Mouse (Mus musculus) frontal cortex, postnatal 10 days (tissue): ENCODE measurements around the gene Gipc3.

ENCODE experiments used
- DNase-seq, 2 experiments: peaks; one replicate each; pipeline ENCODE4 v3.0.0; 2022; ENCODE audit warnings: low spot score in 2 of 2, mixed read lengths in 1 of 2

The Gipc3 gene

DNA sequence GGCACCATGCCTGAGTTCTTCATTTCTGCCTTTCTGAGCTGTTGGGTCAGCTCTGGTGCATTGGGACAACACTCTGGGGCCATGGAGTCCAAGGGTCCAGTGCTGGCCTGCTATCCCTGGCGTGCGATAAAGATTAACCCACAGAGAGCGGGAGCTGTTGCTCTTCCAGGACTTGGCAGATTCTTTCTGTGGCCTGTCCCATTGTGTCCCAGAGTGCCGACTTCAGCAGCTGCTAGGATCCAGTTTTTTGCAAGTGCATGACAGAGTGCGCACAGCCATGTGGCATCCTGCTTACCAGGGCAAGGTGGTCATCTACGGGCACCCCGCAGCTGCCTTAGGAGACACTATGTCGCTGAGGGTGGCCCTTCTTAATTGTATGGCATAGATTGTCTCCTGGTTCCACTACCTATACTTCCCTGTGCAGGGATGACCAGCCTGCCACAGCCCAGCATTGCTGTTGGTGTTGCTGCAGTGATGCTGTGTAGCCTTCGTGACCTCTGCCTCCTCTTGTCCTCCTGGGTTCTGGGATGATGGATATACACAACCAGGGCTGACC is 42.6 kb downstream of the Gipc3 start:
- no peak for DNase-seq

DNA sequence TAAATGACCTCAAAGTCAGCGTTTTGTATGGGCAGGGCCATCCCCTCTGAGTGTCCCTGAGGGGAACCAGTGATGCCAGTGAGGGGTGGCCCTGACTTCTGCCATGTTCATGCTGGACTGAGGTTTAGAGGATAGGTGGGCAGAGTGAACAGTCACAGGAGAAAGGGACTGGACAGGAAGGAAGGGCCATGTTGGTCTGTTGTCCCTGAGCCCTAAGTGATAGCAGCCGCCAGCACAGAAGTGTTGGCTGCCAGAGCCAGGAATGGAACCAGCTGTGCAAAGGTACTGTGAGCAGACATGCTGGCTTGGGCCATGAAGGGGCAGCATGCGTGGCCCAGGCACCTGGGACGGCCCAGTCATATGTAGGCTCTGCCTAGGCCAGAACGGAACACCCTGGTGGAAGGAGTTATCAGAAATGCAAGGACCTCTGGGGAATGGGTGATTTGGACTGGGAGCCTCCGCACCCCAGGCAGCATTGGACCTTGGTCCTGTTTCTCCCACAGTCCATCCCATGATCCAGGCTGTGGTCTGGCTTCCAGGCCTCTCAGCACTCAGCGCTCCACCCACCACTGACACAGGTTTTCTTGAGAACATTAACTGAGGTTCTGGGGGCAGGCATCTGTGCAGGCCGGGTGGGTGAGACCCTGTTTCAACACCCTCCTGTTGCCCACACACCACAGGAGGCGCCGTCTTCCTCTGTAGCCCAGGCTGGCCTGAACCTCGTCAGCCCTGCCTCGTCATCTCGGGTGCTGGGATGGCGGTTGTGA is 43.3 kb downstream of the Gipc3 start:
- no peak for DNase-seq

DNA sequence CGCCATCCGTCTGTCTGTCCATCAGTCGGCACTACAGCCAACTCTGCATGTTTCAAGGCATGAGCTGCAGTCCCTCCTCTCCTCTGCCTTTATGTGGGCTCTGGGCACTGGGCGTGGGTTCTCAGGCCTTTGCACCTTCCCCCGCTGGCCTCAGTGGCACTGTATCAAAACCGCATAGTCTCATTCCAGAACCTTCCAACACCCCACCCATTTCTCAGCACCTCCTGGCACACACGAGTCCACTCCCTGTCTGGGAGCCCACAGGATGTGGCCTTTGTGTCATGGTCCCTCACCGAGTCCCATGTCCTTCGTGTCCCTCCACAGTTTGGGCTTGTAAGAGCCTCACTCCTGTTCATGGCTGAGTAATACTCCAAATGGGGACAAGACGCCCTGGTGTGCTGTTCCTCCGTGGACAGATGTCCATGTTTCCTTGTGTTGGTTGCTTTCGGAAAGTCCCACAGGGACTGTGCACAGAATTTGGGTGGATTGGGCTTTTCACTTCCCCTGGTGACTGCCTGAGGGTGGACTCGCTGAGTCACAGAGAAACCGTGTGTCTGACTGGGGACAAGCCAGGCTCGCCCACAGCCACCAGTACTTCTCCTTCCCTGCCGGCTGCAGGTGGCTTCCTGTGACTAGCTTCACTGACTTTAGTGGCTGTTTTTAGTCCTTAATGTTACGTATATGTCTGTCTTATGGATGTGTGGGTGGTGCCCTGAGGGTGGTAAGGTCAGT is 44.5 kb downstream of the Gipc3 start:
- peak in 1 of 2 experiments; percentile 21 for DNase-seq

DNA sequence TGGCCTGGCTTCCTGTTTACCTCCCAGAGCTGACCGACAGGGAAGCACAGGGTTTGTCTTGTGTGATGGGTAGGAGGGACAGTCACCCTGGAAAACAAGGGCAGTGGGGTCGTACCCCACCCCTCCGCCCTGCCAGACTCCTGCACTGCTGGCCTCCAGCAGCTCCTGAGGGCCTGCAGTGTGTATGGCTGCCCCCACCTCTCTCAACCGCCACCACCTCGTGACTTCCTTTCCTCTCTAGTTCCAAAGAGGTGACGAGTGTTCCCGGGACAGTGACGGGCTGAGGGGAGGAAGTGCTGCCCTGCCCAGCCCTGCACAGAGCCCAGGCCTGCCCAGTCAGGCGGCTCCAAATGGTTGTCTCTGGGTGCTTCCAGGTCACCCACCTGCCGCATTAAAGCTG is 45.2 kb downstream of the Gipc3 start:
- DNase-seq, result no peak

DNA sequence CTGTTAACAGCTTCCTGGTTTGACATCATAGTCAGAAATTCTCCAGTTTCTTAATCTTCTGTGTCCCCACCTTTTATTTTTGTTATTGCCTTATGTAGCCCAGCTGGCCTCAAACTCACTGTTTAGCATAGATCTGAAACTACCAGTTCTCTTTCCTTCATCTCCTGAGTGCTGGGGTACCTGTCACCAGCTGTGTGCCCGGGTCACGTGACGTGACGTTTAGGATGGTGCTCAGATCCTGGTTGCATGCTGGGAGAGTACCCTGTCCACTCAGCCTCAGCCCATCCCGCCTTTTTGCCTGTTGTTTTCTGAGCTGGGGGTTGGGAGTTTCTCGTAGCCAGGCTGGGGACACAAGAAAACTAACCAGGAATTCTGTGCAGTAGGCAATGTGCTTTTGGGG is 45.8 kb downstream of the Gipc3 start:
- no peak for DNase-seq

DNA sequence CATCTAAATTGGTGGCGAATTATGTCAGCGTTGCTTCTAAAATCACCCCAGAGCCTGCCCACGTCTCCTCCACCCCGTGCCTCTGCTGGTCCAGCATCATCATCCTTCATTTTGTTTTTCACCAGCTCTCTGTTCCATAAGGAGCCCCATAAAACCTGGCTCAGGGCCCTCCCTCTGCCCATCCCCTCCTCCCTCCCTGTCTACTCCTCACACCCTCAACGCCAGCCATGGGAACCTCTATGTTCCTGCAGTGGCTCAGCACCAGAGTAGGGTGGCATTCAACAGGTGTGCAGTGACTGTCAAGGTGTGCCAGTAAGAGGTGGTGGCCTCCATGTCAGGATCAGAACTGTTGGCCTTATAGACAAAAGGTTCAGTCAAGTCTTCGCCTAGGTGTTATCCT is 47.9 kb downstream of the Gipc3 start:
- no peak for DNase-seq

DNA sequence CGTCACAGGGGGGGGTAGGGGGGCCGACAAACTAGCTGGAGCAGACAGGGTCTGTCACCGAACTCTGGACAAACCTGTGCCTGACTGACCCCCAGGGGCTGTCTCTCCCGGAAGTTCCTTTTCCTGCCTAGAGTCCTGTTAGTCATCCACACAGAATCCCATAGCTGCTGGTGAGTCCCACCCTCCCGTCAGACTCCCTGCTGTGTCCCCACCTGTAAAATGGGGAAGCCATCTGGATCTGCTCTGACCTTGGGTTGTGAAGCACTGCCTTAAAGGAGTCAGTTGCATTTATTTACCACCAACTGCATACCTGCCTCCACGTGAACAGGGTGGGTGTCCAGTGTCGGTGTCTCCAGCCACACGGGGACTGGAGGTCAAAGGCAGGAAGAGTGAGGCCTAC is 48.6 kb downstream of the Gipc3 start:
- no peak for DNase-seq

DNA sequence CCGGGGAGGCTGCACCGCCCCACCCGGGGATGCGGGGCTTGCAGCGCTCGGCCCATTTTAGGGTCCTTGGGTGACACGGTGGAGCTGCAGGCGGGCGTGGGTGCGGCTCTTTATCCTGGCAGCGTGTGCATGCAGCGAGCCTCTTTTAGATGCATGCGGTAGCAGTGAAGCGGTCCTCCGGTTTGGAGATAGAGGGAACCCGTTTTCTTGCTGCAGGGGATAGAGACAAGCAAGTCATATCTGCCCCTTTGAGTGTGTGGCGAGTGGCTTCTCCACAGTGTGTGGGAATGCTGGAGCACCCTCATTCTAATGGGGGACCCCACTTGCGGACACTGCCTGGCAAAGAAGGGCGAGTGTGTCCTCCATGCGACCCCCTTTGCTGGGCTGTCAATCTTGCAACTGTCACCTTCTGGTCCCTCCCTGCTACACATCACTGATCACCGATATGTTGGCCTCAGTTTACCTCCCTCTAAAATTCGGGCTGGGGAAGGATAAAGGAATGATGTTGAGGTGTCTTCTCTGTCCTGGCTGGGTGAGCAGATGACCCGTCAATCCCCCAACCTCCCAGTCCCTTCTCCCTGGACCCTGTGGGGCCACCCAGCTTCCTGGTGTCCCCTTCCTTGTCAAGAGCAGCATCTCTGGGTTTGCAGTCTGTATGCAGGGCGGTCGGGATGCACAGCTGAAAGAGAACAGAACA is 49.6 kb downstream of the Gipc3 start:
- no peak for DNase-seq

DNA sequence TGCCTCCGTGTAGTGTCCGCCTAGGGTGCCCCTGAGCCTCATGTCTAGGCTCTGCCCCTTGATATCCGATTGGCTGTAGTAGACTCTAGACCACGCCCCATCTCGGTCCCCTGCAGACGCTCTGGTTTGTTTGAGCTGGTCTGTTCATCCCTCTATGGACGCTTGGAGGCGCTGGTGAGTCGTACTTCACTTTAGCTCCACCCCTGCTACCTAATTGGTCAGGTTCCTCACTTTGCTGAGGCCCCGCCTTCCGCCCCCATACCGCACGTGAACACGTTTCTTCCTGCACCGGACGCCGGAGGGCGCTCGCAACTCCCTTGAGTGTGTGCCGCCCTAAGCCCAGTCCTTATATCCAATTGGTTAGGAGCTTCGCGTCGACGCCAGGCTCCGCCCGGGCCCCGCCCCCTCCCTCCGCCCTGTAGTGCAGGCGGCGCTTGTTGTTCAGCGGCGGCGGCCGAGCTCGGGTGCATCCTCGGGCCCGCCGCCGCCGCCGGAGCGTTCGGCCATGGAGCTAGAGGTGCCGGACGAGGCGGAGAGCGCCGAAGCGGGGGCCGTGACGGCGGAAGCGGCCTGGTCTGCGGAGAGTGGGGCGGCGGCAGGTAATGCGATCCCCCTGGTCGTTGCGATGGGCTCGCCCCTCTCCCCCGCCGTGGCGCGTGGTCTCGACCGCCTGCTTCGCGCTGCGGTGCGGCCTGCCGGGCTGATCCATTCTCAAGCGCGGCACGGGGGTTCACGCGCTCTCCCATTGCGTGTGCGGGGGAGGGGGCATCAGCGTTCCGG is 50.3 kb downstream of the Gipc3 start, which contains the start of gene Pip5k1c:
Gene Pip5k1c (plus strand): TSS at position 410 of the 780 bp plus-strand sequence.
- peak; percentile 100 for DNase-seq

DNA sequence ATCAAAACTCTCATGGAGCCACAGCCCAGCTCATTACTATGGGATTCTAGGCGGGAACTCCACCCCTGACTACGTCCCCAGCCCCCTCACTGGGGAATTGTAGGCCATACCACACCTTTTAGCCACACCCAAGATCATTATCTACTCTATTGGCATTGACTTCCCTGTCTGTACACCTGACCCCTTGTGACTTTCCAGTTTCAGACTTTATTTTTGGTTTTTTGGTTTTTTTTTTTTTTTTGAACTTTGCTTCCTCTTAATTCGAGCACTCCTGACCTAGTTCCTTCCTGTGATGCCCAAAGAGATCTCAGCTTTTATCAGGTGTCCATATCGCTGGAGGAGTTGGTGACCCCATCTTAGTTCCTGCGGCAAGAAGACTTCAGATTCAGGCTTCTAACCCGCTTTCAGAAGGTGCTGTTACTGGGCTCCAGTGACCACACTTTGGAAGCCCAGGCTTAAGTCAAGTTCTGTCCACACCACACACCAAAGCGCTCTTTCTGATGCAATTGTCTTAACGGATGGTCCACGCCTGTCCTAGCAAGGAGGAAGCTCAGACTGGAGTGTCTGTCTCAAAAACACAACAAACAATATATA is 51.5 kb downstream of the Gipc3 start, which contains the start of gene Tjp3:
Gene Tjp3 (minus strand): TSS at position 71 of the 594 bp plus-strand sequence.
- no peak for DNase-seq

DNA sequence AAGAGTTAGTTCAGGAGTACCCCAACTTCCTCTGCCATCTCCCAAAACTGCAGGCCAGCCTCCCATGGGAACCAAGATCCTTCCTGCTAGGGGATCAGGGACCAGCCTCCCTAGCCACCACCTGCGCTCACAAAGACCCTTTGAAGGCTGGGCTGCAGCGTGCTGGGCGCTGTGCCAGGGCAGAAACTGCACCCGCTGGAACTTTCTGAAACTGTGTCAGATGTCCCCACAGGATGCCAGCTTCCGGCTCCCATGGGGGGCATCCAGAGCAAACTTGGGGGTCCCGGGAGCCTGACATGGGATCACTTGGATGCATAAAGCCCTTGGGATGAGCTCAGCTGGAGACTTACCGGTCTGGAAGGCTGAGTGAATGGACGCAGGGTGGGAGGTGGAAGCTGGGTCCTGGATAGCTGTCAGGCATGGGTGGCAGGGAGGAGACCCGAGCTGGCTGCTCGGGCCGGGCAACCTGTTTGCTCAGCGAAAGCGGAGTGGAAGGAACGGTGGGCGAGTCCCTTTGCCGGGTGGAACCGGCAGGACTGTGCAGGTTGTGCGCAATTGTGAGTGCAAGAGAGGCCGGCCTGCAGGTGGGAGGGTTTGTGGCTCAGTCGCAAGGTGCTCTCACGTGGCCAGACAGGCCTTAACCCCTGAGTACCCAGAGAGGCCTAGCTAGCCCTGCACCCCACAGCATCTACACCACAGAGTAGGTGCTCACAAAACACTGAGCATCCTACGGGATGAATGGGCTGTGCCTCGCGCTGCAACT is 52.2 kb downstream of the Gipc3 start:
- peak in 1 of 2 experiments; percentile 29 for DNase-seq

DNA sequence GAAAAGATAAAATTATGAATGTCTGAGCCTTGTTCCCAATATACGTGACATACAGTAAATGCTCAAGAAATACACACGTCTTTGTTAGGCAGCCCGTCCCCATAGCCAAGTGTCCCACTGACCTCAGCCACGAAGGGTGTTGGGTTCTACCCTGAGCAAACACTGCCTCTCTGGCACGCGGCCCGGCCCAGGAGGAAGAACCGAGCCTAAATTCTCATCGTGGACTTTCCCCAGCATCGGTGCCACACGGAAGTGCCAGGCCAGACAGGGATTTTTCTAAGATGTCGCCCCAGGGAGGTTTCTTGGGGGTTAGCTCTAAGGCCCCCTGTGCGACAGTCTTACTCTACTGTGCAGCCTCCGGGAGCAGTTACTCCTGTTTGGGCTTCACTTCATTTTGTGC is 53.3 kb downstream of the Gipc3 start:
- no peak for DNase-seq

DNA sequence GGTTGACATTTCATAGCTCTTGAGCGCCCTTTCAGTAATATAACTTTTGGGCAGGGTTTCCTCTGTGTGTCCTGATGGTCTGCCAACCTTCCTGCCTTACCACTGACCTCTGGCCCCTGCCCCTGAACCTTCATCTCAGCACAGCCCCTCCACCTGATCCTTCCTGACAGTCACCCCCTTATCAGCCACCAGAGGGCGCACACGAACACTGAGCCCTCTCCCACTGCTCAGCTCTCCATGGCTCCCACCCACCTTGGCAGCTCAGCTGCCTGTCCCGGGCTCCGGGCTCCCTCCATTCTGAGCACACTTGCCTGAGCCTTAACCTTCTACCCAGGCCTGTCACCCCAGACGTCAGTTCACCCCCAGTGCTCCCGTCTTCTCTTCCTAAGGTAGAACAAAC is 53.8 kb downstream of the Gipc3 start:
- DNase-seq, result peak in 1 of 2 experiments; percentile 64

DNA sequence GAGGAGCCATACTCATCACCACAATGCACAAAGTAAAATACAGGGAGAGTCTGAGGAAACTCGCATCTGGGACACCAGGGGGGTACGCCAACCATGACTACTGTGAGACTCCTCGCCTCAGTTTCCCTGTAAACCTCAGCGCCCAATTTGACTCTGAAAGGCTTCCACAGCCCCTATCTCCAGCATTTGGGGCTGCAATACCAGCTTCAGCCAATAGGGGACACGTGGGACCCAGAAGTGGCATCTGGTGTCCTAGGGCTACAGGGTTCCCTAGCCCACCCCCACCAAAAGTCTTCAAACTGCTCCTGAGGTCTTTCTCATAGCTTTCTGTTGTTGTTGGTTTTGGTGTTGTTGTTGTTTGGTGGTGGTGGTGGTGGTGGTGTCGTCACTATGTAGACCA is 54.5 kb downstream of the Gipc3 start:
- peak in 1 of 2 experiments; percentile 15 for DNase-seq

DNA sequence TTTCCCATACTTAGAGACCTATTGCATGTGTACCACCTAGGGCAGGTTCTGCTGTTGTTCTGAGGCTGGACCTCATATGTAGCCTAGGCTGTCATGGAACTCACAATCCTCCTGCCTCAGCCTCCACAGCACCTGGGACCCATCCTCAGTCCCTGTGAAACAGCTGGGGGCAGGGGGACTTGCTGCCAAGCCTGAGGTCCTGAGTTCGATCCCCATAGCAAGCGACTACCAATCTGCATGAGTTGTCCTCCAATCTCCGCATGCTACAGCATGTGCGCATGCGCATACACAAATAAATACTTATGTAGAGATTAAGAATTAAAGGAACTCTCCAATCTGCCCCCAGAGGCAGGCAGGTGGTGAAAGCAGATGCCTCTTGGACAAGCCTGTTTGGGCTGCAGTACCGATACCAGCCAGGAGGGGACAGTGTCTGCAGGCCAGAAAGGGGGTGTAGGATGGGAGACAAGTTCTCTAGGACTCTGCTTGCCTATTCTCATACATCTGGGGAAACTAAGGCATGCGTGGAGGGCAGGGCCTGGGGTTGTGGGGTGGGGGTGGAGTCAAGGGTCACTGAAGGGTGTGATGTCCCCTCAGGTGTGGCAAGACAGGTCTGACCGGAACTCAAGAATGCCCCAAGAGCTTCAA is 55.4 kb downstream of the Gipc3 start:
- peak in 1 of 2 experiments; percentile 21 for DNase-seq

DNA sequence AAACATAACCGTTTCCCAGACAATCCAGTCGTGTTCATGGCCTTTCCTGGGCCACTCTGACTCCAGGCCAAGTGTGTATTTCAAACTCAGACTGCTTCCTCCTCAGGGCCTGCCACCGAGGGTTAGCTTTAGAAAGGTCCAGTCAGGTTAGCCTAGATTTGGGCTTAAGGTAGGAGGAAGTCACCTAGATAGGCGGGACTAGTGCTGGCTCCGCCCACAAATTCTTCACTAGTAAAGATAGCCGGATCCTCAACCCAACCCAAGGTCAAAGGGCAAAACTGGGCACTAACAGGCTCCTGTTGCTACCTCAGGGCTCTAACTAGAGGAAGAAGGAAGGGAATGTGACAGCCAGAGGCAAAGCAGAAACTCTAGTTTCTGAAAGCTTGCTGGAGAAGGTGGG is 56.5 kb downstream of the Gipc3 start:
- DNase-seq, result no peak

DNA sequence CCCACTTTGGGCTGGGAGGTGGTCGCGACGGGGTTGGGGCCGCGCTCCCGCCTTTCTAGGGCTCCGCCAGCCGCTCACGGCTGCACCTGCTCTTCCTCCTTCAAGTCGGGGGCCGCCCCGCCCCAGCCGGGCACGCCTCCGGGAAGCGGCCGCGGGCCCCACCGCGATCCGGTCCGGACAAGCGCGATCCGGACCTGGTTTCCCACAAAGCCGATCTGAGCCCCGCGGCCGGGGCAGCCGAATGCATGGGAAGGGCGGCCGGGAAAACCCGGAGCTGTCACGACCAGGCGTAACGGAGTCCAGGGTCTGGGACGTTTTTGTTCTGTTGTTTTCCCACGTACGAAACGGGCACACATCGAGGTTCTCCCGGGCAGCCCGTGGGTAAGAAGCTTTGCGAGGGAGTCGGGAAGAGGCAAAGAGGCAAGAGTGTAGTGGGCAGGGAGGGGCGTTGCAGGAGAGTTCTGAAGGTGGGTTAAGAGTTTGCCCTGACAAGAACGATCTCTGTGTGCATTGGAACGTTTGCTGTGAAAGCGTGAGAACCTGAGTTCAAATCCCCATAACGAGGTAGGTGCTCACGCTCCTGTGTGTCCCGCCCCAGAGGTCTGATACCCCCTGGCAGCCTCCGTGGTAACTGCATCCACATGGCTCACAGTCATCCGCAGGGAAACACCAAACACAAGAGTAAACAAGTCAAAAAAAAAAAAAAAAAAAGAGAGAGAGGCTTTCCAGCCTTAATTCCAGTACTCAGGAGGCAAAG is 57.2 kb downstream of the Gipc3 start:
- DNase-seq, result peak in 1 of 2 experiments; percentile 83
